Comparison of ENCODE assay signal across 8 mouse cellular contexts in genomic region chr2:62643405-62644305, GRCm38 (mm10). TPM values are rescaled to one million over a fixed set of nuclear protein-coding genes. Genes with fewer than 3 reads are reported as not detected.
A peak's percentile ranks its signal among the peaks of the same experiment; 100 is the strongest.
DNase-seq lines count a peak whose midpoint lies in the region.

No protein-coding gene starts in this region.

- peak; percentile 10 for DNase-seq in ovary, adult 18-20 months (ENCODE audit: low spot score)
- no peak for DNase-seq in ovary, postnatal 10 days (ENCODE audit: low spot score)
- peak; percentile 69 for DNase-seq in adrenal gland, postnatal 10 days
- DNase-seq in gastrocnemius, postnatal 10 days, result peak; percentile 39
- peak; percentile 15 to 30 for DNase-seq in kidney, adult 8-10 months
- DNase-seq in lung, postnatal 36 days, result peak; percentile 71
- DNase-seq in spleen, adult 18-20 months, result peak; percentile 24 to 52
- no peak for DNase-seq in cerebellum, adult 11 months

RNA-seq across cellular contexts. Expression of gene Ifih1, which starts 2.4 kb away (rescaled TPM):
- 1 to 10 TPM; 5.8 to 8.1 TPM for total RNA-seq in adrenal gland, postnatal 10 days (2021)
- 1 to 10 TPM; 1.8 to 2.4 TPM for total RNA-seq in gastrocnemius, postnatal 10 days (2021)

RNA-seq across cellular contexts. Expression of gene Gca, which starts 20.4 kb away (rescaled TPM):
- 1 to 10 TPM; 1.1 to 2.8 TPM for total RNA-seq in adrenal gland, postnatal 10 days (2021)
- total RNA-seq in gastrocnemius, postnatal 10 days (2021), result 1 to 10 TPM; 2.2 to 3.1 TPM

Comparison
In these comparisons a context has a peak if more than half of its experiments do, and no peak if none do; other contexts are left out.
1. DNase-seq: peak in ovary, adult 18-20 months (single experiment), adrenal gland, postnatal 10 days (single experiment), gastrocnemius, postnatal 10 days (single experiment), kidney, adult 8-10 months (2 of 2), lung, postnatal 36 days (single experiment) and spleen, adult 18-20 months (2 of 2); none in ovary, postnatal 10 days (single experiment) and cerebellum, adult 11 months (single experiment).